Mouse (Mus musculus): ENCODE results near the gene Tekt4. TPM values are rescaled to one million over a fixed set of nuclear protein-coding genes. Genes with fewer than 3 reads are reported as not detected.

Tekt4 gene
- polyA plus RNA-seq, 1 experiment from 2014 or later, result 0.22 TPM

DNA sequence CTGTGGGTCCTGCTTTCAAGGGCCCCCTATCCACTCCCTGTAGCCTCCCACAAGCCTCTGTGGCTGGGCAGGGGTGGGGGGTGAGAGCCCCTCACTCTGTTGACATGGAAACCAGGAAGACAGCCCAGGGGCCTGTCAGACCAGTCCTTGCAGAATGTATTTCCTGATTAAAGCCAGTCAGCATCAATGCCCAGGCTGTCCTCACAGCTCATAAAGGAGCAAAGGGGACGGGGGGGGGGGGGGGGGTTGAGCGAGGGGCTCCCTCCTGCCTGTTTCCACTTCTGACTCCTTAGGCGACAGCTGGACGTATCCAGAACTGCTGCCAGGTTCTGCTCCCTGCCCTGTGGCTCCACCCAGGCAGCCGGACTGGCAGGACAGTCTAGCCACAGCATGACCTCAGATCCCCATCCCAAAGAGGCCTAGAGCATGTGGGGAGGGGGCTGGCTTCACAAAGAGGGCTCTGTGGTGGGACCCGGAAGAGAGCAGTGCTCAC is 38.9 kb upstream of the Tekt4 start:
- Histone ChIP-seq H3K4me3 (no peak overlapping the region), H3K4me1 (peaks cover 77% of the 10 kb centered on the region)
- ATAC-seq (ENCODE audit: low FRiP score, low read depth), result peak; percentile 63

GRCm38 (mm10) chr17:25416219-25416618 is 38.2 kb upstream of the Tekt4 start:
- peak overlapping the region; percentile 25; the same call in 1 of the 2 replicates for H3K4me2 ChIP-seq (replicated peaks)
- H3K27ac ChIP-seq (replicated peaks), result peak overlapping the region; percentile 86
- H3K27me3 ChIP-seq, result peaks cover 7% of the 10 kb centered on the region; the same call in 1 of the 2 replicates
- peak overlapping the region; percentile 32; the same call in 1 of the 2 replicates for H3K9ac ChIP-seq (replicated peaks)
- peak; percentile 27; the same call in 1 of the 2 replicates for ATAC-seq (ENCODE audit: low FRiP score, low read depth)
- H3K4me3 ChIP-seq, result no peak overlapping the region
- WGBS, result 6% methylated on average over 3 of the region's 3 CpGs
- H3K9me3 ChIP-seq, result no peaks in the 10 kb centered on the region
- peaks cover 77% of the 10 kb centered on the region for H3K4me1 ChIP-seq
- H3K36me3 ChIP-seq, result no peaks in the 10 kb centered on the region

More for the DNA sequence above, 38.9 kb upstream of the Tekt4 start:
- 1% methylated on average over 6 of the region's 6 CpGs for WGBS
- H3K27ac ChIP-seq (replicated peaks), result peak overlapping the region; percentile 86
- H3K9ac ChIP-seq (replicated peaks), result peak overlapping the region; percentile 32; the same call in 1 of the 2 replicates
- H3K36me3 ChIP-seq, result no peaks in the 10 kb centered on the region
- no peaks in the 10 kb centered on the region for H3K9me3 ChIP-seq
- H3K4me2 ChIP-seq (replicated peaks), result peak overlapping the region; percentile 25
- peaks cover 7% of the 10 kb centered on the region; the same call in 1 of the 2 replicates for H3K27me3 ChIP-seq

GRCm38 (mm10) chr17:25417990-25418389 is 36.4 kb upstream of the Tekt4 start:
- no peak overlapping the region for H3K9ac ChIP-seq (replicated peaks)
- H3K4me3 ChIP-seq, result no peak overlapping the region
- no peak for ATAC-seq (ENCODE audit: low FRiP score, low read depth)
- H3K36me3 ChIP-seq, result no peaks in the 10 kb centered on the region
- H3K4me2 ChIP-seq (replicated peaks), result no peak overlapping the region
- peaks cover 7% of the 10 kb centered on the region; the same call in 1 of the 2 replicates for H3K27me3 ChIP-seq
- 72% methylated on average over 6 of the region's 6 CpGs for WGBS
- H3K9me3 ChIP-seq, result no peaks in the 10 kb centered on the region
- H3K27ac ChIP-seq (replicated peaks), result no peak overlapping the region
- peaks cover 76% of the 10 kb centered on the region for H3K4me1 ChIP-seq

GRCm38 (mm10) chr17:25418926-25419325 is 35.5 kb upstream of the Tekt4 start:
- Histone ChIP-seq H3K27ac (replicated peaks) (peak overlapping the region; percentile 82), H3K4me1 (peaks cover 73% of the 10 kb centered on the region)
- 7% methylated on average over 9 of the region's 9 CpGs for WGBS

GRCm38 (mm10) chr17:25420998-25421397 is 33.4 kb upstream of the Tekt4 start:
- no peaks in the 10 kb centered on the region for H3K36me3 ChIP-seq
- no peaks in the 10 kb centered on the region for H3K27me3 ChIP-seq
- WGBS, result 90% methylated on average over 3 of the region's 3 CpGs
- H3K27ac ChIP-seq (replicated peaks), result no peak overlapping the region
- ATAC-seq (ENCODE audit: low FRiP score, low read depth), result no peak
- peaks cover 68% of the 10 kb centered on the region for H3K4me1 ChIP-seq
- no peak overlapping the region for H3K9ac ChIP-seq (replicated peaks)
- H3K4me2 ChIP-seq (replicated peaks), result no peak overlapping the region
- H3K4me3 ChIP-seq, result no peak overlapping the region
- H3K9me3 ChIP-seq, result no peaks in the 10 kb centered on the region

More at GRCm38 (mm10) chr17:25418926-25419325, 35.5 kb upstream of the Tekt4 start:
- Histone ChIP-seq H3K9ac (replicated peaks) (no peak overlapping the region), H3K27me3 (peaks cover 4% of the 10 kb centered on the region; the same call in 1 of the 2 replicates), H3K9me3 (no peaks in the 10 kb centered on the region), H3K36me3 (no peaks in the 10 kb centered on the region), H3K4me2 (replicated peaks) (peak overlapping the region; percentile 19), H3K4me3 (no peak overlapping the region)
- peak; percentile 75 for ATAC-seq (ENCODE audit: low FRiP score, low read depth)

DNA sequence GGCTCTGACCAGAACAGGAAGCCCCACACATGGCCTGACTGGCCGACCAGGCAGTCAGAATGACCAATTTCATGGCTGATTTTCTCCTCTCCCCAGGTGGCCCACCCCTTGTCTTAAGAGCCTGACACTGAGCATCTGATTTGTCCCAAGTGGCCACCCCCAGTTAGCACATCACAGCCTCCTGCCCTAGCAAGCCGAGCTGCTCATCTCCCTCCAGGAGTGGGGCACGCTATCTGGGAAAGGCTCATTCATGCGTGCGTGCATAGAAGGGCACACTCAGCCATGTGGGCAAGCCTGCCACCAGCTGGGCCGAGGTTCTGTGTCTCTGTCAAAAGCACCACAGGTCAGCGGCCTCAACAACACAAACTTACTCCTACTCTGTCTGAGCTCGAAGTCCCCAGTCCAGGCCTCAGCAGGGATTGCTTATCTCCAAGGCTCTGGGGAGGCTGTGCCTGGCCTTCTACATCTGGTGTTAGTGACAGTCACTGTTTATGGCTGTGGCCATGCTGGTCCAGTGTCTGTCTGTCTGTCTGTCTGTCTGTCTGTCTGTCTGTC is 29.8 kb upstream of the Tekt4 start:
- Histone ChIP-seq H3K27me3 (peaks cover 4% of the 10 kb centered on the region; the same call in 1 of the 2 replicates), H3K4me2 (replicated peaks) (no peak overlapping the region), H3K36me3 (no peaks in the 10 kb centered on the region), H3K27ac (replicated peaks) (no peak overlapping the region; the same call in 1 of the 2 replicates), H3K4me3 (no peak overlapping the region), H3K4me1 (peaks cover 45% of the 10 kb centered on the region), H3K9me3 (no peaks in the 10 kb centered on the region), H3K9ac (replicated peaks) (no peak overlapping the region)
- WGBS, result 35% methylated on average over 8 of the region's 8 CpGs
- ATAC-seq (ENCODE audit: low FRiP score, low read depth), result no peak

- Histone ChIP-seq H3K4me1 (peaks cover 44% of the 10 kb centered on the region), H3K27ac (replicated peaks) (no peak overlapping the region)
- WGBS, result 65% methylated on average over 2 of the region's 2 CpGs
Measured at GRCm38 (mm10) chr17:25425996-25426395, 28.4 kb upstream of the Tekt4 start.

DNA sequence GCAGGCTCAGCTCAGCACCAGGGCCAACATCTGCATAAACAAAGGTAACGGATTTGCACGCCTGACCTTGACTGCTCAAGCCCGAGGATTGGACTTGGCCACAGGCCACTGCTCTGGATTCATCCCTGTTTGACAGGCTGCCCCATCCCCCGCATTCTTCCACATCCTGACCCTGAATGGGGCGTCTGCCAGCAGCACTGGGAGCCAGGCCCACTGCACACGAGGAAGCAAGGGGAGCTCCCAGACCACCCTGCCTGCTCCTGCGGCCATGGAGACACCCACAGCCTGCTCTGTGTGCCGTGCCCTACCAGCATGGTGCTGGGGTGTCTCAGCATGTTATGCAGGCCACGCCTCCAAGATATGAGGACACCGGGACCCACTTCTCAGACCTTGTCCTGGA is 27.0 kb upstream of the Tekt4 start:
- H3K27ac ChIP-seq (replicated peaks), result no peak overlapping the region
- no peak overlapping the region for H3K4me3 ChIP-seq
- no peaks in the 10 kb centered on the region for H3K9me3 ChIP-seq
- no peaks in the 10 kb centered on the region for H3K36me3 ChIP-seq
- no peak overlapping the region for H3K9ac ChIP-seq (replicated peaks)
- H3K4me1 ChIP-seq, result peaks cover 52% of the 10 kb centered on the region
- 37% methylated on average over 10 of the region's 10 CpGs for WGBS
- H3K27me3 ChIP-seq, result peaks cover 32% of the 10 kb centered on the region
- no peak for ATAC-seq (ENCODE audit: low FRiP score, low read depth)
- H3K4me2 ChIP-seq (replicated peaks), result no peak overlapping the region

More at GRCm38 (mm10) chr17:25425996-25426395, 28.4 kb upstream of the Tekt4 start:
- Histone ChIP-seq H3K36me3 (no peaks in the 10 kb centered on the region), H3K27me3 (peaks cover 18% of the 10 kb centered on the region), H3K9ac (replicated peaks) (0 out of 2 replicates have a peak overlapping the region, but pooled peaks have one; percentile 1), H3K4me3 (no peak overlapping the region), H3K9me3 (no peaks in the 10 kb centered on the region), H3K4me2 (replicated peaks) (no peak overlapping the region)
- ATAC-seq (ENCODE audit: low FRiP score, low read depth), result no peak

- H3K4me2 ChIP-seq (replicated peaks), result no peak overlapping the region
- no peaks in the 10 kb centered on the region for H3K36me3 ChIP-seq
- H3K4me1 ChIP-seq, result peaks cover 64% of the 10 kb centered on the region
- no peak for ATAC-seq (ENCODE audit: low FRiP score, low read depth)
- no peak overlapping the region for H3K27ac ChIP-seq (replicated peaks)
- H3K4me3 ChIP-seq, result no peak overlapping the region
- peaks cover 48% of the 10 kb centered on the region for H3K27me3 ChIP-seq
- no peaks in the 10 kb centered on the region for H3K9me3 ChIP-seq
- 63% methylated on average over 5 of the region's 5 CpGs for WGBS
- no peak overlapping the region for H3K9ac ChIP-seq (replicated peaks)
Measured at GRCm38 (mm10) chr17:25429240-25429639, 25.2 kb upstream of the Tekt4 start.

- no peaks in the 10 kb centered on the region for H3K36me3 ChIP-seq
- no peak overlapping the region for H3K27ac ChIP-seq (replicated peaks)
- no peaks in the 10 kb centered on the region for H3K9me3 ChIP-seq
- no peak for ATAC-seq (ENCODE audit: low FRiP score, low read depth)
- 50% methylated on average over 6 of the region's 6 CpGs for WGBS
- H3K4me2 ChIP-seq (replicated peaks), result no peak overlapping the region
- H3K27me3 ChIP-seq, result peaks cover 54% of the 10 kb centered on the region
- H3K9ac ChIP-seq (replicated peaks), result no peak overlapping the region
- peaks cover 64% of the 10 kb centered on the region for H3K4me1 ChIP-seq
- H3K4me3 ChIP-seq, result no peak overlapping the region
Measured at GRCm38 (mm10) chr17:25429886-25430285, 24.5 kb upstream of the Tekt4 start.

DNA sequence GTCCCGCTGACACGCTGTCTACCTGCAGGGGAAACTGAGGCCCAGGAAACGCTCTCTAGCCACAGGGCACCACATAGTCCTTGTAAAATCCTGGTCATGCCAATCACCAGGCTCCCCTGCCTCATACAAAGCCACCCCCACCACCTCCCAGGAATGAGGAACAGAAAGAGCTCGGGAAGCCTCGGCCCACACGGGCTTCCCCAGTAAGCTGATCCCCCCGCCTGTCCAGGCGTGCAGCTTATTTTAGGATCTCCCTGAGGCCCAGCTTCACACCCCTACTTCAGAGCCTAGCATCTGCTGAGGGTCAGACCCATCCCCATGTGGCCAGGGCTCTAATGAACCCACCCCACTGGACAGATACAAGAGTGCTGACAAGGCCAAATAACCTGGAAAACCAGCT is 23.9 kb upstream of the Tekt4 start:
- H3K4me3 ChIP-seq, result no peak overlapping the region
- 50% methylated on average over 8 of the region's 8 CpGs for WGBS
- H3K27ac ChIP-seq (replicated peaks), result no peak overlapping the region
- no peaks in the 10 kb centered on the region for H3K9me3 ChIP-seq
- no peaks in the 10 kb centered on the region for H3K36me3 ChIP-seq
- H3K4me1 ChIP-seq, result peaks cover 61% of the 10 kb centered on the region
- H3K9ac ChIP-seq (replicated peaks), result peak overlapping the region; percentile 12; the same call in 1 of the 2 replicates
- no peak for ATAC-seq (ENCODE audit: low FRiP score, low read depth)
- peaks cover 61% of the 10 kb centered on the region for H3K27me3 ChIP-seq
- peak overlapping the region; percentile 96 for H3K4me2 ChIP-seq (replicated peaks)

DNA sequence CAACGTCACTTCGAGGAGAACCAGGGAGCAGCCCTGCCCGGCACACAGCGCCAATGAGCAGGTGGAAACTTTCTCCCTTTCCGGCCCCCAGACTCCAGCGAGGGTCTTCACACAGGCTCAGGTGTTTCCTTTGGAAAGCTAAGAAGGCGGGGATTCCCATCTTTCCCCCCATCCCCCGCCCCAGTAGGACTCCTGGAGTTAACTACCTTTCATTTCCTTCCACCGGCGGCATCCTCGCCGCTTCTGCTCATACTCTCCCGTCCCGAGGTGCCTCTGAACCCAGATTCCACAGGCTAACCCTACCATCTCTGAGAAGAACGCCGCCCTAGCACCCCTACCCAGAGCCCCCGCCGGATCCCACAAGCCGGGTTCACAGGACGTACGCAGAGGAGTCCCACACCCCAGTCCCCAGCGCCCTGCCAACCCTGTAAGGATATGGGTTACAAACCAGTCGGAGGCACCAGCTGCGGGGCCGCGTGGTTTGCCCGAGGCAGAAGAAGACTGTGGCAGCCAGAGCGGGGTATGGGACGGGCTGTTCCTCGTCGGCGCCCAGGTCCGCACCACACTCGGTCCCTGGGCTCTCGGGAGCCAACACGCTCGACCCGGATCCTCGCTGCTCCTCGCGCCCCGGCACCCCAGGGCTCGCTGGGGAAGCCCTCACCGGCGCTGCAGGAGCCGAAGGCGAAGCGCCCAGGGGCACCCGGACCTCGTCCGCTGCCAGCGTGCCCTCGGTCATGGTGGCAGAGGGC is 21.8 kb upstream of the Tekt4 start:
- under 1% methylated on average over 52 of the region's 53 CpGs for WGBS
- no peaks in the 10 kb centered on the region for H3K9me3 ChIP-seq
- peak overlapping the region; percentile 83 for H3K27ac ChIP-seq (replicated peaks)
- peak overlapping the region; percentile 77 for H3K4me3 ChIP-seq
- H3K9ac ChIP-seq (replicated peaks), result peak overlapping the region; percentile 78
- peaks cover 47% of the 10 kb centered on the region for H3K4me1 ChIP-seq
- H3K36me3 ChIP-seq, result no peaks in the 10 kb centered on the region
- peaks cover 74% of the 10 kb centered on the region for H3K27me3 ChIP-seq
- ATAC-seq (ENCODE audit: low FRiP score, low read depth), result no peak; the same call in 1 of the 2 replicates
- H3K4me2 ChIP-seq (replicated peaks), result peak overlapping the region; percentile 96

All from midbrain, embryonic 12.5 days (tissue).